Mouse (Mus musculus): Measurements from ENCODE around the gene Cdc14b.
A peak's percentile ranks its signal among the peaks of the same experiment; 100 is the strongest.

GRCm38 (mm10) chr13:64180300-64180699, 94.8 kb downstream of the Cdc14b start:
- TF ChIP-seq CTCF (conservative IDR thresholded peaks at IDR 0.05; ENCODE audit: low read length) (peak; percentile 50), NANOG (IDR thresholded peaks at IDR 0.05; ENCODE audit: borderline replicate concordance, low read length) (no peak), POU5F1 (IDR thresholded peaks at IDR 0.05; ENCODE audit: borderline replicate concordance, low read length) (no peak)
